In genomic region chr5:64162582-64162981, GRCm38 (mm10) we compare ENCODE assay signal across 26 mouse cellular contexts. TPM values are rescaled to one million over a fixed set of nuclear protein-coding genes. Genes with fewer than 3 reads are reported as not detected.
DNase-seq lines count a peak whose midpoint lies in the region; ATAC-seq and TF ChIP-seq lines count a peak whose summit lies in the region.
"Had no signal": no experiment of that assay in that cellular context is flagged by ENCODE, and none has a peak within 500 bp of the region (broad histone marks: within the 10 kb centered on the region; RNA-seq: fewer than 3 reads in every experiment).

No protein-coding gene starts in this region.

- H3K27me3 ChIP-seq in liver, embryonic 13.5 days, result peaks cover 21% of the 10 kb centered on the region
- H3K27me3 ChIP-seq in liver, embryonic 15.5 days, result peaks cover 18% of the 10 kb centered on the region
- H3K27me3 ChIP-seq: Patski had no signal

- WGBS in liver, embryonic 13.5 days (ENCODE audit: insufficient replicate concordance), result 75% methylated on average over 5 of the region's 5 CpGs
- WGBS in liver, embryonic 15.5 days (ENCODE audit: insufficient replicate concordance), result 77% methylated on average over 5 of the region's 5 CpGs

- TF ChIP-seq CTCF in gastrocnemius, adult 2 months (IDR thresholded peaks at IDR 0.05), result no peak

- peak overlapping the region; percentile 99; the same call in 1 of the 2 replicates for H3K4me2 ChIP-seq in liver, embryonic 13.5 days
- peak overlapping the region; percentile 99; the same call in 1 of the 2 replicates for H3K4me2 ChIP-seq in liver, embryonic 15.5 days
- H3K4me2 ChIP-seq: embryonic facial prominence, embryonic 12.5 days; embryonic facial prominence, embryonic 15.5 days; hindbrain, embryonic 14.5 days had no signal

- no peaks in the 10 kb centered on the region for H3K9me3 ChIP-seq in liver, embryonic 13.5 days (replicated peaks)
- no peaks in the 10 kb centered on the region for H3K9me3 ChIP-seq in liver, embryonic 15.5 days (replicated peaks)
- H3K9me3 ChIP-seq: embryonic facial prominence, embryonic 12.5 days; embryonic facial prominence, embryonic 15.5 days; G1E; heart, embryonic 10.5 days; heart, embryonic 13.5 days had no signal

- intact Hi-C loops in gastrocnemius, adult 2 months (cut with DNase I), result loop anchor here (1.0 kb wide), 1 partner anchor 19 kb away; no protein-coding TSS in a partner anchor
- intact Hi-C loops in gastrocnemius, postnatal 14 days (cut with DNase I; ENCODE audit: low total_unique reads), result no loop called here

- no peak for ATAC-seq in liver, embryonic 13.5 days (ENCODE audit: low read depth)
- no peak for ATAC-seq in liver, embryonic 15.5 days (ENCODE audit: insufficient read depth)
- ATAC-seq: forebrain, embryonic 14.5 days; hindbrain, postnatal 0 days; inflammation-experienced regulatory T-cells, adult 6 months; Patski had no signal

- H3K4me1 ChIP-seq in liver, embryonic 13.5 days (replicated peaks), result peaks cover 64% of the 10 kb centered on the region
- H3K4me1 ChIP-seq in liver, embryonic 15.5 days (replicated peaks), result peaks cover 60% of the 10 kb centered on the region

- H3K4me3 ChIP-seq in gastrocnemius, adult 2 months, result peak overlapping the region; percentile 90
- H3K4me3 ChIP-seq in liver, embryonic 13.5 days (replicated peaks), result no peak overlapping the region
- no peak overlapping the region for H3K4me3 ChIP-seq in liver, embryonic 15.5 days (replicated peaks)
- H3K4me3 ChIP-seq: embryonic facial prominence, embryonic 12.5 days; embryonic facial prominence, embryonic 15.5 days; heart, adult 2 months; heart, embryonic 10.5 days; heart, embryonic 13.5 days had no signal

- peak; percentile 45 for DNase-seq in gastrocnemius, adult 2 months
- DNase-seq in gastrocnemius, postnatal 14 days, result no peak
- DNase-seq in liver, embryonic 13.5 days, result no peak
- no peak for DNase-seq in liver
- DNase-seq in skeletal muscle tissue, adult 2 months (ENCODE audit: low read depth, low spot score), result peak; percentile 76
- no peak for DNase-seq in urinary bladder, postnatal 25 days (ENCODE audit: low spot score)
- DNase-seq: adrenal gland, postnatal 10 days; adrenal gland, postnatal 36 days; B cell, adult 2 months; cerebellum, adult 18-20 months; cerebellum, adult 9-10 months; cerebellum, postnatal 14 days; heart, adult 2 months; heart, postnatal 14 days; heart, postnatal 4 days had no signal

- peak overlapping the region; percentile 96 for H3K27ac ChIP-seq in gastrocnemius, adult 2 months
- 0 out of 2 replicates have a peak overlapping the region, but pooled peaks have one; percentile 39 for H3K27ac ChIP-seq in liver, embryonic 13.5 days
- H3K27ac ChIP-seq in liver, embryonic 15.5 days (replicated peaks), result no peak overlapping the region
- H3K27ac ChIP-seq: embryonic facial prominence, embryonic 12.5 days; embryonic facial prominence, embryonic 15.5 days; heart, adult 2 months; heart, embryonic 10.5 days; heart, embryonic 13.5 days; hindbrain, embryonic 14.5 days; hindbrain, postnatal 0 days had no signal

- H3K9ac ChIP-seq in liver, embryonic 13.5 days, result no peak overlapping the region
- no peak overlapping the region for H3K9ac ChIP-seq in liver, embryonic 15.5 days
- H3K9ac ChIP-seq: embryonic facial prominence, embryonic 12.5 days; embryonic facial prominence, embryonic 15.5 days; heart, embryonic 13.5 days; hindbrain, embryonic 14.5 days had no signal

- H3K36me3 ChIP-seq in liver, embryonic 13.5 days, result no peaks in the 10 kb centered on the region
- H3K36me3 ChIP-seq in liver, embryonic 15.5 days (replicated peaks), result no peaks in the 10 kb centered on the region
- H3K36me3 ChIP-seq: embryonic facial prominence, embryonic 12.5 days; embryonic facial prominence, embryonic 15.5 days; G1E; heart, embryonic 10.5 days; heart, embryonic 13.5 days had no signal

RNA-seq across cellular contexts. Expression of gene Tbc1d1, which starts 6.5 kb away (rescaled TPM):
- 10 to 100 TPM; 46.4 to 46.9 TPM for total RNA-seq in gastrocnemius, adult 2 months (2021)
- total RNA-seq in gastrocnemius, postnatal 14 days (2021), result 10 to 100 TPM; 29.9 to 39.6 TPM
- 7.0 and 10.2 TPM in 2 replicates for polyA plus RNA-seq in liver, embryonic 13.5 days (2015; fragmentation: Nextera tagmentation; extraction: Ambion mirVana)
- 5.7 and 6.3 TPM in 2 replicates for polyA plus RNA-seq in liver, embryonic 15.5 days (2015; fragmentation: Nextera tagmentation; extraction: Ambion mirVana)

Comparison
In these comparisons a context has a peak if more than half of its experiments do, and no peak if none do; other contexts are left out.
1. DNase-seq: peak in gastrocnemius, adult 2 months (single experiment) and skeletal muscle tissue, adult 2 months (single experiment); none in gastrocnemius, postnatal 14 days (single experiment), liver, embryonic 13.5 days (single experiment), liver (single experiment) and urinary bladder, postnatal 25 days (single experiment).